Mouse (Mus musculus): ENCODE results near the gene Vax1.

DNA sequence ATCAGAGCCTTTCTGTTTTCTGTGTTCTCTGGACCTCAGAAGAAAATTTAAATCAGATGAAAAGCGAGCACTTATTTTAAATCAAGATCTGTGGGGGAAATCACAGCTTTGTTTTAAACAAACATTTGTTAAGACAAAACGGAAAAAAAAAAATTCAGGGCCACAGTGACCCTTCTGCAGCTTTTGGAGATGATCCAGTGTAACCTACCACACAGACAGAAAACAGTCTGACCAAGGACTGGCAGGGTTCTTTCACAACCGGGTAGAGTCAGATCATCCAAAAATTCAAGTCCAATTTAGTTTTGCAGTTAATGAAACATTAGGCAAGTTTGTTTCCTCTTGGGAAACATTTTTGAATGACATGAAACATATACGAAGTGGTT lies 21.3 kb upstream of the Vax1 start:
- TF ChIP-seq CTCF (IDR thresholded peaks at IDR 0.05; ENCODE audit: extremely low read depth, insufficient read length, insufficient replicate concordance, low read depth, low read length): no peak
- no peak for TF ChIP-seq POLR2A (IDR thresholded peaks at IDR 0.05; ENCODE audit: low read depth, low read length)
